Mouse (Mus musculus): Measurements from ENCODE around the gene Rbp1. TPM values are rescaled to one million over a fixed set of nuclear protein-coding genes. Genes with fewer than 3 reads are reported as not detected.

Rbp1 gene
- polyA plus RNA-seq, 1 experiment from 2014 or later = 136 TPM

- no peaks in the 10 kb centered on the region for H3K27me3 ChIP-seq (ENCODE audit: control insufficient read depth, insufficient read depth, low read length)
- H3K4me3 ChIP-seq (ENCODE audit: low read length) = no peak overlapping the region
- no peaks in the 10 kb centered on the region for H3K9me3 ChIP-seq (ENCODE audit: control insufficient read depth, low read length)
- no peak overlapping the region for H3K4me2 ChIP-seq (replicated peaks; ENCODE audit: low read depth, low read length)
- H3K36me3 ChIP-seq (ENCODE audit: control insufficient read depth, insufficient read depth, low read length) = no peaks in the 10 kb centered on the region
- no peak for ATAC-seq (ENCODE audit: low FRiP score, low TSS enrichment)
- H3K4me1 ChIP-seq (ENCODE audit: control insufficient read depth, insufficient read depth, low read length) = no peaks in the 10 kb centered on the region
- 95% methylated on average over 2 of the region's 2 CpGs for WGBS
- no peak overlapping the region for H3K27ac ChIP-seq (ENCODE audit: low read depth, low read length)
- H3K9ac ChIP-seq (ENCODE audit: low read depth, low read length) = no peak overlapping the region
Measured at GRCm38 (mm10) chr9:98480172-98480749, 57.5 kb downstream of the Rbp1 start.

GRCm38 (mm10) chr9:98482256-98482655 lies 59.5 kb downstream of the Rbp1 start:
- no peak for ATAC-seq (ENCODE audit: low FRiP score, low TSS enrichment)
- H3K36me3 ChIP-seq (ENCODE audit: control insufficient read depth, insufficient read depth, low read length) = no peaks in the 10 kb centered on the region
- no peaks in the 10 kb centered on the region for H3K9me3 ChIP-seq (ENCODE audit: control insufficient read depth, low read length)
- no peak overlapping the region for H3K9ac ChIP-seq (ENCODE audit: low read depth, low read length)
- H3K4me2 ChIP-seq (replicated peaks; ENCODE audit: low read depth, low read length) = no peak overlapping the region
- no peak overlapping the region for H3K27ac ChIP-seq (ENCODE audit: low read depth, low read length)
- no peaks in the 10 kb centered on the region for H3K4me1 ChIP-seq (ENCODE audit: control insufficient read depth, insufficient read depth, low read length)
- H3K4me3 ChIP-seq (ENCODE audit: low read length) = no peak overlapping the region
- WGBS = 61% methylated on average over 4 of the region's 4 CpGs
- H3K27me3 ChIP-seq (ENCODE audit: control insufficient read depth, insufficient read depth, low read length) = no peaks in the 10 kb centered on the region

- Histone ChIP-seq H3K4me1 (ENCODE audit: control insufficient read depth, insufficient read depth, low read length) (no peaks in the 10 kb centered on the region), H3K9me3 (ENCODE audit: control insufficient read depth, low read length) (no peaks in the 10 kb centered on the region), H3K4me2 (replicated peaks; ENCODE audit: low read depth, low read length) (no peak overlapping the region), H3K4me3 (ENCODE audit: low read length) (no peak overlapping the region), H3K36me3 (ENCODE audit: control insufficient read depth, insufficient read depth, low read length) (no peaks in the 10 kb centered on the region), H3K27me3 (ENCODE audit: control insufficient read depth, insufficient read depth, low read length) (no peaks in the 10 kb centered on the region), H3K27ac (ENCODE audit: low read depth, low read length) (no peak overlapping the region), H3K9ac (ENCODE audit: low read depth, low read length) (no peak overlapping the region)
- WGBS = 86% methylated on average over 7 of the region's 7 CpGs
- no peak for ATAC-seq (ENCODE audit: low FRiP score, low TSS enrichment)
Measured at GRCm38 (mm10) chr9:98485020-98485419, 62.3 kb downstream of the Rbp1 start.

- H3K27me3 ChIP-seq (ENCODE audit: control insufficient read depth, insufficient read depth, low read length) = no peaks in the 10 kb centered on the region
- no peak within 1 kb of the TSS for H3K4me3 ChIP-seq (ENCODE audit: low read length)
- WGBS = 89% methylated on average over 3 of the region's 3 CpGs
- H3K4me2 ChIP-seq (replicated peaks; ENCODE audit: low read depth, low read length) = no peak within 1 kb of the TSS
- no peak within 1 kb of the TSS for H3K27ac ChIP-seq (ENCODE audit: low read depth, low read length)
- H3K9me3 ChIP-seq (ENCODE audit: control insufficient read depth, low read length) = no peaks in the 10 kb centered on the region
- no peak for ATAC-seq (ENCODE audit: low FRiP score, low TSS enrichment)
- no peak within 1 kb of the TSS for H3K9ac ChIP-seq (ENCODE audit: low read depth, low read length)
- no peaks in the 10 kb centered on the region for H3K36me3 ChIP-seq (ENCODE audit: control insufficient read depth, insufficient read depth, low read length)
- H3K4me1 ChIP-seq (ENCODE audit: control insufficient read depth, insufficient read depth, low read length) = 0 out of 2 replicates have a peak, but pooled peaks cover 4% of the 10 kb centered on the region
Measured at GRCm38 (mm10) chr9:98485815-98486214, 63.1 kb downstream of the Rbp1 start, which contains the start of gene Rbp2. Gene Rbp2 (plus strand): TSS chr9:98486115.

GRCm38 (mm10) chr9:98487273-98487672 lies 64.5 kb downstream of the Rbp1 start:
- no peak overlapping the region for H3K27ac ChIP-seq (ENCODE audit: low read depth, low read length)
- H3K9me3 ChIP-seq (ENCODE audit: control insufficient read depth, low read length) = no peaks in the 10 kb centered on the region
- H3K36me3 ChIP-seq (ENCODE audit: control insufficient read depth, insufficient read depth, low read length) = no peaks in the 10 kb centered on the region
- WGBS = 53% methylated on average over 6 of the region's 6 CpGs
- H3K27me3 ChIP-seq (ENCODE audit: control insufficient read depth, insufficient read depth, low read length) = no peaks in the 10 kb centered on the region
- H3K4me1 ChIP-seq (ENCODE audit: control insufficient read depth, insufficient read depth, low read length) = 0 out of 2 replicates have a peak, but pooled peaks cover 4% of the 10 kb centered on the region
- no peak overlapping the region for H3K4me3 ChIP-seq (ENCODE audit: low read length)
- no peak overlapping the region for H3K9ac ChIP-seq (ENCODE audit: low read depth, low read length)
- H3K4me2 ChIP-seq (replicated peaks; ENCODE audit: low read depth, low read length) = no peak overlapping the region
- ATAC-seq (ENCODE audit: low FRiP score, low TSS enrichment) = no peak

- H3K9me3 ChIP-seq (ENCODE audit: control insufficient read depth, low read length) = no peaks in the 10 kb centered on the region
- no peak for ATAC-seq (ENCODE audit: low FRiP score, low TSS enrichment)
- no peak overlapping the region for H3K4me2 ChIP-seq (replicated peaks; ENCODE audit: low read depth, low read length)
- no peak overlapping the region for H3K4me3 ChIP-seq (ENCODE audit: low read length)
- no peak overlapping the region for H3K27ac ChIP-seq (ENCODE audit: low read depth, low read length)
- H3K9ac ChIP-seq (ENCODE audit: low read depth, low read length) = no peak overlapping the region
- H3K36me3 ChIP-seq (ENCODE audit: control insufficient read depth, insufficient read depth, low read length) = no peaks in the 10 kb centered on the region
- no peaks in the 10 kb centered on the region for H3K27me3 ChIP-seq (ENCODE audit: control insufficient read depth, insufficient read depth, low read length)
- WGBS = 70% methylated on average over 4 of the region's 4 CpGs
- H3K4me1 ChIP-seq (ENCODE audit: control insufficient read depth, insufficient read depth, low read length) = 0 out of 2 replicates have a peak, but pooled peaks cover 4% of the 10 kb centered on the region
Measured at GRCm38 (mm10) chr9:98489532-98489931, 66.8 kb downstream of the Rbp1 start.

- Histone ChIP-seq H3K27ac (ENCODE audit: low read depth, low read length) (no peak overlapping the region), H3K4me2 (replicated peaks; ENCODE audit: low read depth, low read length) (no peak overlapping the region), H3K27me3 (ENCODE audit: control insufficient read depth, insufficient read depth, low read length) (no peaks in the 10 kb centered on the region), H3K36me3 (ENCODE audit: control insufficient read depth, insufficient read depth, low read length) (no peaks in the 10 kb centered on the region), H3K9ac (ENCODE audit: low read depth, low read length) (no peak overlapping the region), H3K4me1 (ENCODE audit: control insufficient read depth, insufficient read depth, low read length) (0 out of 2 replicates have a peak, but pooled peaks cover 4% of the 10 kb centered on the region), H3K9me3 (ENCODE audit: control insufficient read depth, low read length) (no peaks in the 10 kb centered on the region), H3K4me3 (ENCODE audit: low read length) (no peak overlapping the region)
- WGBS = 33% methylated on average over 4 of the region's 4 CpGs
- ATAC-seq (ENCODE audit: low FRiP score, low TSS enrichment) = no peak
Measured at GRCm38 (mm10) chr9:98490128-98490527, 67.4 kb downstream of the Rbp1 start.

GRCm38 (mm10) chr9:98491071-98491470 lies 68.3 kb downstream of the Rbp1 start:
- Histone ChIP-seq H3K4me2 (replicated peaks; ENCODE audit: low read depth, low read length) (no peak overlapping the region), H3K36me3 (ENCODE audit: control insufficient read depth, insufficient read depth, low read length) (no peaks in the 10 kb centered on the region), H3K4me3 (ENCODE audit: low read length) (no peak overlapping the region), H3K27ac (ENCODE audit: low read depth, low read length) (no peak overlapping the region), H3K9ac (ENCODE audit: low read depth, low read length) (no peak overlapping the region), H3K4me1 (ENCODE audit: control insufficient read depth, insufficient read depth, low read length) (peaks cover 9% of the 10 kb centered on the region; the same call in 1 of the 2 replicates), H3K9me3 (ENCODE audit: control insufficient read depth, low read length) (no peaks in the 10 kb centered on the region), H3K27me3 (ENCODE audit: control insufficient read depth, insufficient read depth, low read length) (no peaks in the 10 kb centered on the region)
- no peak for ATAC-seq (ENCODE audit: low FRiP score, low TSS enrichment)
- WGBS = 80% methylated on average over 5 of the region's 5 CpGs

GRCm38 (mm10) chr9:98492212-98492611 lies 69.5 kb downstream of the Rbp1 start:
- Histone ChIP-seq H3K4me2 (replicated peaks; ENCODE audit: low read depth, low read length) (no peak overlapping the region), H3K36me3 (ENCODE audit: control insufficient read depth, insufficient read depth, low read length) (no peaks in the 10 kb centered on the region), H3K9me3 (ENCODE audit: control insufficient read depth, low read length) (no peaks in the 10 kb centered on the region), H3K27ac (ENCODE audit: low read depth, low read length) (no peak overlapping the region), H3K4me1 (ENCODE audit: control insufficient read depth, insufficient read depth, low read length) (peaks cover 9% of the 10 kb centered on the region), H3K27me3 (ENCODE audit: control insufficient read depth, insufficient read depth, low read length) (no peaks in the 10 kb centered on the region), H3K4me3 (ENCODE audit: low read length) (no peak overlapping the region), H3K9ac (ENCODE audit: low read depth, low read length) (no peak overlapping the region)
- ATAC-seq (ENCODE audit: low FRiP score, low TSS enrichment) = no peak
- WGBS = 84% methylated on average over 5 of the region's 5 CpGs

Data from kidney, embryonic 14.5 days (tissue).